Comparison of ENCODE assay signal across 1 mouse cellular context in the genomic region with DNA sequence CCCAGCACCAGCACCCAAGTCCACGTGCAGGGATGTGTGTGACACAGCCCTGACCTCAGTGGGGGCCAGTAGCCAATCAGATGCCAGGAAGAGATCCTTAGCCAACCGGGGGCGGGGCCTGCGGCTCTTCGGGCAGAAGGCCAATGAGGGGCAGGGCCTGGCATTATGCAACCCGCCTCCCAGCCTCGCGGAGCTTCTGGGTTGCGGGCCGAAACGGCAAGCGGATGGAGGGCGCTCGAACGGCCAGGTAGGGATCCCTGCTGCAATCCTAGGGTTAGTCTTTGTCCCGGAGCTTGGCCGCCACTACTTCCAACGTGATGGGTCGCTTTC.
TF ChIP-seq lines count a peak whose summit lies in the region.

No protein-coding gene starts in this region.

TF ChIP-seq in myocyte, 11 proteins besides CTCF, POLR2A, EP300 and RAD21:
- no peak for TF ChIP-seq TCF12 (IDR thresholded peaks at IDR 0.05; ENCODE audit: insufficient read depth, poor library complexity, severe bottlenecking)
- TF ChIP-seq E2F4 (IDR thresholded peaks at IDR 0.05; ENCODE audit: insufficient read depth): no peak
- TF ChIP-seq TCF3 (IDR thresholded peaks at IDR 0.05; ENCODE audit: insufficient read length, low read depth): no peak
- TF ChIP-seq MYOD1 (IDR thresholded peaks at IDR 0.05; ENCODE audit: control insufficient read depth in 1 of 3, insufficient read length in 2 of 3, low read depth in 2 of 3): no peak
- peak; percentile 86 for TF ChIP-seq CEBPB (IDR thresholded peaks at IDR 0.05; ENCODE audit: insufficient read depth, poor library complexity, severe bottlenecking)
- peak; percentile 49 for TF ChIP-seq USF1 (IDR thresholded peaks at IDR 0.05; ENCODE audit: low read depth)
- TF ChIP-seq REST (IDR thresholded peaks at IDR 0.05; ENCODE audit: insufficient read depth, insufficient read length): no peak
- TF ChIP-seq POLR2AphosphoS2 (IDR thresholded peaks at IDR 0.05; ENCODE audit: insufficient read length, low read depth): peak; percentile 51
- TF ChIP-seq MAX (IDR thresholded peaks at IDR 0.05; ENCODE audit: low read depth): peak; percentile 88
- TF ChIP-seq MYOG (IDR thresholded peaks at IDR 0.05; ENCODE audit: control insufficient read depth in 1 of 3, insufficient read depth in 1 of 3, insufficient read length in 2 of 3, low read depth in 2 of 3): peak in 1 of 3 experiments; percentile 42
- TF ChIP-seq SRF (IDR thresholded peaks at IDR 0.05; ENCODE audit: control insufficient read depth, insufficient read length, low read depth): no peak
